Mouse (Mus musculus) heart, postnatal 10 days (tissue): Measurements from ENCODE around the gene Gm20896. TPM values are rescaled to one million over a fixed set of nuclear protein-coding genes. Genes with fewer than 3 reads are reported as not detected.
"Not testable (repeated sequence)": the region's sequence is repeated elsewhere in the genome, so short reads cannot be mapped to it uniquely, and the experiment has no call there.

Experiments used
- DNase-seq, 2 experiments: peaks; one replicate each; pipeline ENCODE4 v3.0.0; 2021
- intact Hi-C: fragments of 180-260 bp; cut with DNase I; formaldehyde crosslinking; loops from one replicate; pipeline ENCODE4 v1.15.1; 2025
- total RNA-seq, 2 experiments: library from RNA; stranded (reverse); gene quantifications; 2 replicates each; pipeline ENCODE4 v1.2.3; 2021

The Gm20896 gene
- total RNA-seq, result not detected

- intact Hi-C loops, DNase-seq: not testable (repeated sequence)
These were observed at the start of gene Gm20896 for GRCm38 (mm10) chrY:35921426-35921825. TSS of gene Gm20896 (minus strand) at chrY:35921526.
